Mouse (Mus musculus) stomach, postnatal 0 days (tissue): ENCODE data around the gene Fars2.

Experiments
- CTCF ChIP-seq: IDR thresholded peaks from 2 replicates; pipeline ENCODE4 v1.5.1; 2016; ENCODE audit warnings: antibody characterized with exemption, low read depth, mild to moderate bottlenecking, moderate library complexity
- EP300 ChIP-seq: optimal IDR thresholded peaks from 2 replicates; pipeline ENCODE3; 2016; ENCODE audit warnings: antibody characterized with exemption

DNA sequence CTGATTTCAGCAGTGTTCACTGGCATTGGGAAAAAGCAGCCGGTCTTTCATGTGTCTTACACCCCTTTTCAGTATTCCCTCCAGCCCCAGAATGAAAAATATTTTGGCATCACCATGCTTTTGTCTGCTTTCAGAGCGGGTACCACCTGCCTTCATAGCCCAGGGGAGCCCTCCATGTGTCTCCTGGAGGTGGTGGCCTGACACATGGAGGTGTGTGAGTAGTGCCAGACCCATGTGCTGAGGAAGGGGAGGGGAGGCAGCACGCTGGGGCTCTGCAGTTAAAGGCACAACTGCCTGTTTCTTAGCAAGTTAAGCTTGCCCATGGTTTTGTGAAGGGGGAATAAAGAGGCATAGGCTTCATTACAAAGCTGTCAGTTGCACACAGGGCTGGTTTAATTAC, 176.3 kb downstream of the Fars2 start:
- TF ChIP-seq CTCF (no peak), EP300 (no peak)
